Mouse (Mus musculus) embryonic facial prominence, embryonic 12.5 days (tissue): ENCODE measurements at regions not wholly inside any gene's neighbourhood (a gene's known extent, or its start where the extent isn't known, plus 50 kb on each side); places are given as distances from the start of the nearest gene placed in this dataset.

Experiments
- ATAC-seq: fragments of 200-750 bp; cut with Nextera tagmentation; 2 replicates; pipeline ENCODE4 v1.8.0; 2017; ENCODE audit not compliant: insufficient number of reproducible peaks, insufficient read depth, low FRiP score, low TSS enrichment
- H3K27ac ChIP-seq: fragments of 300-500 bp; sonication (generic); 2 replicates; pipeline ENCODE4 v1.5.1; 2016; ENCODE audit warnings: mild to moderate bottlenecking
- H3K27me3 ChIP-seq: fragments of 300-500 bp; sonication (generic); 2 replicates; pipeline ENCODE4 v1.6.1; 2016; ENCODE audit warnings: mild to moderate bottlenecking, moderate library complexity
- H3K36me3 ChIP-seq: fragments of 300-500 bp; sonication (generic); 2 replicates; pipeline ENCODE4 v1.6.1; 2016; ENCODE audit warnings: mild to moderate bottlenecking
- H3K4me1 ChIP-seq: fragments of 300-500 bp; sonication (generic); 2 replicates; pipeline ENCODE4 v1.6.1; 2016
- H3K4me2 ChIP-seq: fragments of 300-500 bp; sonication (generic); replicated peaks from 2 replicates; pipeline ENCODE4 v1.6.1; 2016; ENCODE audit warnings: mild to moderate bottlenecking, moderate library complexity
- H3K4me3 ChIP-seq: fragments of 300-500 bp; sonication (generic); 2 replicates; pipeline ENCODE4 v1.5.1; 2016; ENCODE audit warnings: mild to moderate bottlenecking
- H3K9ac ChIP-seq: fragments of 300-500 bp; sonication (generic); 2 replicates; pipeline ENCODE4 v1.6.1; 2016; ENCODE audit warnings: mild to moderate bottlenecking, moderate library complexity
- H3K9me3 ChIP-seq: fragments of 300-500 bp; sonication (generic); 2 replicates; pipeline ENCODE4 v1.6.1; 2016; ENCODE audit warnings: mild to moderate bottlenecking, moderate library complexity
- WGBS: fragments of 180-500 bp; shearing (Covaris S2); methylation state at CpG from one replicate; pipeline ENCODE4 v1.1.7; 2016; 5-methylcytosine and 5-hydroxymethylcytosine counted together

DNA sequence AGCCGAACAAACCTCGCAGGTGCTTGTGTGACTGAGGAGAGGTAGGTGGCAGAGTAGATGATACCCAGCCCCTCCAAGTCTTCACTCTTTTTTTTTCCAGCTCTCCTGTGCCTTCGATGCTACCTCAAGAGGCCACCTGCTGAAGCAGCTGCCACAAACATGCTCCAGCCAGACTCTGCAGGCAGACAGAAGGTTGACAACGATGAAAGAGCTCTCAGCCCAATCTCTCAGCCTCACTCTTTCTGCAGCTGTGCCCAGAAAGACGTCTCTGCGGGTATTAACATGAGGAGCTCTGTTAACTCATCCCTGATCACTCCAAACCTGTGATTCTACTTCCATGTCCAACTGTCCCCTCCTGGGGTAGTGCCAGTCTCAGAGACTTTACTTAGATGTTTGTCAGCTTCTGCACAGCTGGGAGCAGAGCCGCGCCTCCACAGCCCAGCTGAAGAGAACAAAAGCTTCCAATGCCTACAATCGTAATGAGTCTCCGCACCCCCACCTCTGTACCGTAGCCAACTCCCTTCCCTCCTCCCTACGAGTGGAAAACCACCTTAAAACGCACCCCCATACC, 2512.8 kb upstream of the 5930422O12Rik start:
- Histone ChIP-seq H3K4me2 (peak overlapping the region; percentile 53), H3K27me3 (no peaks in the 10 kb centered on the region), H3K9me3 (no peaks in the 10 kb centered on the region), H3K4me3 (peak overlapping the region; percentile 29), H3K27ac (peak overlapping the region; percentile 41; the same call in 1 of the 2 replicates), H3K9ac (peak overlapping the region; percentile 10; the same call in 1 of the 2 replicates), H3K4me1 (peaks cover 7% of the 10 kb centered on the region), H3K36me3 (no peaks in the 10 kb centered on the region)
- WGBS = 10% methylated on average over 13 of the region's 13 CpGs
- peak; percentile 69; the same call in 1 of the 2 replicates for ATAC-seq

DNA sequence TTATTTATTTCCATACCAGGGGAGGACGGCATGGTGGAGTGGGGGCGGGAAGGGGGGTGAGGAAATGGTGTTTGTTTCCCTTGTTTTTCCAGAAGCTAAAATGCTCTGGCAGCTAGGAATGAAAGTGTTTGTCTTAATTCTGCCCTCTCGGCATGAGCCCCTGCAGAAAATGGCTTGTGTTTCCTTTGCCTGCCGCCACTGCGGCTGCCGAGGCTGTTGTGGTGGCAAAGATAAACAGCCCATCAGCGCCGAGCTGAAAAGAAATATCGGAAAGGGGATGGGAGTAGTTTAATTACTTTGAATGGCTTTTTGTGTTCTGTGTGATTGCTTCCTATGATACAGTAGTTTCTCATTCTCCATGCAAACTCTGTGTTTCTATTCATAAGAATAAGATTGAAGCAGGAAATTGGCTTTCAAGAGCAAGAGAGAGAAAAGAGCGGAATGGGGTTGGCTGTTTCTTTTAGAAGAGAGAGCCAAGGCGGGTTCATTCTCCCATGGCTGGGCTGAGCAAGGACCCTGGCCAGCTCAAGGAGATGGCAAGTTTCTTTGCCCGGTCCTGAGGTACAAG, 2512.2 kb upstream of the 5930422O12Rik start:
- 6% methylated on average over 12 of the region's 12 CpGs for WGBS
- Histone ChIP-seq H3K36me3 (no peaks in the 10 kb centered on the region), H3K4me2 (peak overlapping the region; percentile 53), H3K9me3 (no peaks in the 10 kb centered on the region), H3K4me3 (peak overlapping the region; percentile 29), H3K27me3 (no peaks in the 10 kb centered on the region), H3K4me1 (peaks cover 7% of the 10 kb centered on the region), H3K27ac (peak overlapping the region; percentile 33; the same call in 1 of the 2 replicates), H3K9ac (peak overlapping the region; percentile 10; the same call in 1 of the 2 replicates)
- ATAC-seq = no peak

DNA sequence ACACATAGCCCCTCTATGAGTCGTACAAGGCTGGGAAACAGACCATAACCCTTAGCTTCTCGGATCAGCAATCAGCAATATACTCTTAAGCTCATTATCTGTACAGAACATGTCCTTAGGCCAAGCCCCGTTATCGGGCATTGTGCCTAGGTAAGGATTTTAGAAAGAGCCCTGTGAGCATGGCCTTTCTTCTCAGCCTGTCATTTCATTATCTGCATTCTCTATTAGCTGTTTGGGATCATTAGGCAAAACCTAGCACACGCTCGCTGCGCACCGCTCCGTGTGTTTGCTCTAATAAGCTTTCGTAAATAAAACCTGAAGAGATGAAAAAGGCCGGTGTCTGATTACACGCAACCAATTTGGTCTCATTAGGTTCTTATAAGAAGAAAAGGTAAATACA, 2507.1 kb upstream of the 5930422O12Rik start:
- Histone ChIP-seq H3K4me2 (no peak overlapping the region), H3K9me3 (no peaks in the 10 kb centered on the region), H3K9ac (no peak overlapping the region), H3K4me1 (no peaks in the 10 kb centered on the region; the same call in 1 of the 2 replicates), H3K27me3 (no peaks in the 10 kb centered on the region), H3K36me3 (no peaks in the 10 kb centered on the region), H3K4me3 (no peak overlapping the region), H3K27ac (no peak overlapping the region)
- 79% methylated on average over 12 of the region's 12 CpGs for WGBS
- ATAC-seq = no peak

DNA sequence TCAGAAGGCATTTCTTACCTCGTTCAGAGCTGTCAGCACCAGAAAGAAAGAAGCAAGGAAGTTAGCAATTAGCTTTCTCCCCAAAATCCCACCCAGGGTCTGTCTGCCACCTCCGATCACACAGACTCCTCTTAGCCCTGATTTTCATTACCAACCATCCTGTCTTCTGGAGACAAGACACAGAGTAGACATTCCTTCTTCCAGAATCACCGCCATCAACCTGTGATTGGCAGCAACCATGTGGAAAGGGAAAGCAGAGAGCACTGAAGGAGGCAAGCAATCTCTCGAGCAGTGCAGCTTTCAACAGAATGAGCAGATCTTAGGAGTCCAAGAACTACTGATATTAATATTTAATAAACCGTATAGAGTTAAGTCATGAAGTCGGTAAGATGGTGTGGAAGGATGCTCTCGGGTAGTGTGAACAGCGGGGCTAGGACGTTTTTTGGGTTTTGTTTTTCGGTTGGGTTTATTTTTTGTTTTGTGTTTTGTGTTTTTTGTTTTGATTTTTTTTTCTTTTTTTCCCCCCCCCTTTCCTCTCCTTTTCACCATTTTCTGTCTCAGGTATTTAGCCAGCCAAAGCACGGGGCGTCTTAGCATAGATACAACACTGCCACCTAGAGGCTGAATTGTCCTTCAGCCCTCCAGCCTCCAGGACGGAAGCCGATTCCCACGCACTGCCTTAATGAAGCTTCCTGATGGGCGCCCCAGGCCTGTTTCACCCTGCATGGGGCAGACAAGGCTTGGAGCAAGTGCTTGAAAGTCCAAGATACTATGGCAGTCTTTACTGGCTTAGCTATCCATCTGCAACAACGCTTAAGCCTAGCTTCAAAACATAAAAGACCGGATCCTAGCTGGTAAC, 2505.0 kb upstream of the 5930422O12Rik start:
- H3K36me3 ChIP-seq = no peaks in the 10 kb centered on the region
- peak overlapping the region; percentile 37 for H3K4me2 ChIP-seq
- H3K27ac ChIP-seq = 0 out of 2 replicates have a peak overlapping the region, but pooled peaks have one; percentile 23
- H3K9ac ChIP-seq = no peak overlapping the region
- H3K4me3 ChIP-seq = no peak overlapping the region
- 33% methylated on average over 18 of the region's 18 CpGs for WGBS
- H3K9me3 ChIP-seq = no peaks in the 10 kb centered on the region
- H3K4me1 ChIP-seq = no peaks in the 10 kb centered on the region
- peak; percentile 74; the same call in 1 of the 2 replicates for ATAC-seq
- no peaks in the 10 kb centered on the region for H3K27me3 ChIP-seq

DNA sequence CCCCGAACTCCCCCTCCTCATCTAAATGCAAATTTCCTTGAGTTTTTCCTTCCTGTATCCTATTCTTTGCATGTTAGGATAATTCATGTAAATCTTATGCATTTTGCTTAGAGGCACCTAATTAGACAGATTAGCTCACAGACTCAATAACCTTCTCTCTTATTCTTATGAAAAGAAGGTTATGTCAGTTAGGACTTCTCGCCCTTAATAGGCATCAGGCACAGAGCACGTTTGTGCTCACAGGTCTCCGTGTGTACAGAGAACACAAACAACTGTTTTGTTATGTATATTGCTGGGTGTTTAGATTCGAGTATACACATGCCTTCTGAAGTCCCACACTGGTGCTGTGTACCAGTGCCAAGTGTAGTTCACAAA, 2504.4 kb upstream of the 5930422O12Rik start:
- no peaks in the 10 kb centered on the region for H3K36me3 ChIP-seq
- H3K4me1 ChIP-seq = no peaks in the 10 kb centered on the region
- H3K4me2 ChIP-seq = peak overlapping the region; percentile 37
- H3K9me3 ChIP-seq = no peaks in the 10 kb centered on the region
- H3K27me3 ChIP-seq = no peaks in the 10 kb centered on the region
- no peak overlapping the region for H3K4me3 ChIP-seq
- no peak overlapping the region for H3K27ac ChIP-seq
- 30% methylated on average over 5 of the region's 5 CpGs for WGBS
- no peak overlapping the region for H3K9ac ChIP-seq
- 0 out of 2 replicates have a peak, but pooled peaks have one; percentile 35 for ATAC-seq

DNA sequence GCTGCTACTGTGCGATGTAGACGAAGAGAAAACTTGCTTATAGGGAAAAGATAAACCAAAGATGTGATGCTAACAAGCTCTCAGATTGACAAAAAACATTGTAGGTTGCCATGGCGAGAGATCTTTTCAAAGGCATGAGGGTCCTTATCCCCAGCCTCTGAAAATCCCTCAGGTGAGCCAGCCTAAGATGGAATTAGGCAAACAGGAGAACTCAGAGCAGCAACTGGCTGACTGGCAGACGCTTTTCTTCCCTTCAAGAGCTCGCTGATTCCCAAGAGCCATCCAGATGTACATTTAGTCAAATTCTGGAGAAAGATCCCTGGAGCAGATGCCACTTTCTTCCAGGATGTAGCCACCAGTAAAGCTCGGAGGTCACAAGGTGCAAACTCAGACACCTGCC, 2503.9 kb upstream of the 5930422O12Rik start:
- Histone ChIP-seq H3K36me3 (no peaks in the 10 kb centered on the region), H3K4me2 (no peak overlapping the region), H3K4me1 (no peaks in the 10 kb centered on the region), H3K4me3 (no peak overlapping the region), H3K27me3 (no peaks in the 10 kb centered on the region), H3K9me3 (no peaks in the 10 kb centered on the region), H3K27ac (no peak overlapping the region), H3K9ac (no peak overlapping the region)
- 62% methylated on average over 6 of the region's 6 CpGs for WGBS
- ATAC-seq = no peak

DNA sequence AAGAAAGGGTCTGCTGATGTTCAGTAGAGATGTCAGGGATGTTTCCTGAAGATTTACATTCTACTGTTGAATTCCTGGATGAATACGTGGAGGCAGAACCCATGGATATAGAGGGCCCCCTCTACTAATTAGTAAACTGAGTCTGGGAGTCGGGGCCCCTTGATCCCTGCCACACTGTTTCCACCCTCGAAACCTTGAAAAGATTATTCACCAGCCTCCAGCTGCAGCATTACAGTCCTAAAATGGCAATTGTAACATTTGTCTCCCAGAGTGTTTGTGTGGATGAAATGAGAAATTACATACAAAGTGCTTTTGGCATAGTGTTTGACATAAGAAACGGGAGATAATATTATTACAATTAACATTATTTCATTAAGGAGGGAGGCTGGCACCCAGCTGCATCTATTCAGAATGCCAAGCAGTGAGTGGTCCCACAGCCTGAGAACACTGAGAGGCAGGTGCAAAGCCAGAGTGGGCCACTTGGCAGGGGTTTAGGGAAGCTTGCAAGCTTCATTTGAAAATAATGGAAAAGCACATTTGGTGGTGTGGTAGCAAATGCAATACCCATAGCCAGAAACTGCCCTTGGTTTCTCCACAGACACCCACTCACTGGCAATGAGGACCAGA, 2490.9 kb upstream of the 5930422O12Rik start:
- no peak overlapping the region for H3K27ac ChIP-seq
- H3K9me3 ChIP-seq = no peaks in the 10 kb centered on the region
- no peak overlapping the region for H3K4me2 ChIP-seq
- 0 out of 2 replicates have a peak, but pooled peaks cover 3% of the 10 kb centered on the region for H3K4me1 ChIP-seq
- no peak overlapping the region for H3K9ac ChIP-seq
- H3K27me3 ChIP-seq = no peaks in the 10 kb centered on the region
- ATAC-seq = no peak
- H3K4me3 ChIP-seq = no peak overlapping the region
- H3K36me3 ChIP-seq = no peaks in the 10 kb centered on the region
- 82% methylated on average over 4 of the region's 4 CpGs for WGBS

DNA sequence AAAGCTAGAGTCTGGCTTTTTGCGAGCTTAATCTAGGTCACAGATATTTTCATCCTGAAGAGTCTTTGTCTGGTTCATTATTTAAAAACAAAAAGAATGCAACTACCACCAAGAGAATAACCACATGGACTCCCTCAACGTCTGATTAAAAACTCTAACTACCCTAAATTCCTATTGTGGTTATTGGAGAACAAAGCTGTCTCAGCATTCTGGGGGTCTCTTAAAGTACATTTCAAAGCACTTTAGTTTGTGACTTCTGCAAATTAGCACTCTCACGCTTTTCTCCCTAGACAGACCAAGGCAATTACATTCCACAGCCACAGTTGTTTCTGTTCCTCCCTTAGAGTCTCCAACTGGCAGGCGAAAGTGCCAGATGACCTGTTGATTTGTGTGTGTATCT, 2487.6 kb upstream of the 5930422O12Rik start:
- H3K9me3 ChIP-seq = no peaks in the 10 kb centered on the region
- no peak overlapping the region for H3K4me3 ChIP-seq
- 0 out of 2 replicates have a peak, but pooled peaks cover 3% of the 10 kb centered on the region for H3K4me1 ChIP-seq
- H3K9ac ChIP-seq = no peak overlapping the region
- no peak for ATAC-seq
- 49% methylated on average over 4 of the region's 4 CpGs for WGBS
- no peaks in the 10 kb centered on the region for H3K36me3 ChIP-seq
- H3K27me3 ChIP-seq = no peaks in the 10 kb centered on the region
- H3K4me2 ChIP-seq = no peak overlapping the region
- H3K27ac ChIP-seq = peak overlapping the region; percentile 41; the same call in 1 of the 2 replicates

DNA sequence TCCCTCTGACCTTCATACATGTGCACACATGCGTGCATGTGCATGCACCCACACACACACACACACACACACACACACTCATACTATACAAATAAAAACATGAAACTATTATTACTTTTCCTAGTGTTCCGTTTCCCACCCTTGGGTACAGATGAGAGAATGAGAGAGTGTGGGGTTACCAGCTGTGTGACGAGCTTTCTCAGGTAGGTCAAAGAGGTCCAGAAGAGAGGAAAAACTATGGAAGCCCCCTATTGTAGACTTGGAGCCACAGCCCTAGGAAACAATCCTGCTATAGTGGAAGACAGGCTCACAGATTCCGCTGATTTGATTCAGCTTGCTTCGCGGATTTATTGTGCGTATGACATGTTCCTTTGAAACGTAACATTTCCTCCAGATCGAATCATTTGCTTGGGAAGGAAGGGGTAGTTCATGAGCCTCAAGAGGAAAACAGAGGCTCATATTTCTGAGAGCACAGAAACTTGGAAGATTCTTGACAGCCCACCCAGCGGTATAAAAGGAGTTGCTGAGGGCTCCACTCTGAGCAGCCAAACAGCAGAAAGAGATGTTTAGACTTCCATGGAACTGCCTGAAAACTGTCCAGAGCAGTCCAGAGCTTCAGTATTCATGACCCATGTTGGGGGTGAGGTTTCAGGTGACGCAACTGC, 2486.9 kb upstream of the 5930422O12Rik start:
- ATAC-seq = no peak
- peak overlapping the region; percentile 41; the same call in 1 of the 2 replicates for H3K27ac ChIP-seq
- 60% methylated on average over 11 of the region's 11 CpGs for WGBS
- H3K4me2 ChIP-seq = no peak overlapping the region
- H3K4me1 ChIP-seq = 0 out of 2 replicates have a peak, but pooled peaks cover 3% of the 10 kb centered on the region
- no peak overlapping the region for H3K4me3 ChIP-seq
- H3K9ac ChIP-seq = no peak overlapping the region
- H3K9me3 ChIP-seq = no peaks in the 10 kb centered on the region
- no peaks in the 10 kb centered on the region for H3K27me3 ChIP-seq
- no peaks in the 10 kb centered on the region for H3K36me3 ChIP-seq

DNA sequence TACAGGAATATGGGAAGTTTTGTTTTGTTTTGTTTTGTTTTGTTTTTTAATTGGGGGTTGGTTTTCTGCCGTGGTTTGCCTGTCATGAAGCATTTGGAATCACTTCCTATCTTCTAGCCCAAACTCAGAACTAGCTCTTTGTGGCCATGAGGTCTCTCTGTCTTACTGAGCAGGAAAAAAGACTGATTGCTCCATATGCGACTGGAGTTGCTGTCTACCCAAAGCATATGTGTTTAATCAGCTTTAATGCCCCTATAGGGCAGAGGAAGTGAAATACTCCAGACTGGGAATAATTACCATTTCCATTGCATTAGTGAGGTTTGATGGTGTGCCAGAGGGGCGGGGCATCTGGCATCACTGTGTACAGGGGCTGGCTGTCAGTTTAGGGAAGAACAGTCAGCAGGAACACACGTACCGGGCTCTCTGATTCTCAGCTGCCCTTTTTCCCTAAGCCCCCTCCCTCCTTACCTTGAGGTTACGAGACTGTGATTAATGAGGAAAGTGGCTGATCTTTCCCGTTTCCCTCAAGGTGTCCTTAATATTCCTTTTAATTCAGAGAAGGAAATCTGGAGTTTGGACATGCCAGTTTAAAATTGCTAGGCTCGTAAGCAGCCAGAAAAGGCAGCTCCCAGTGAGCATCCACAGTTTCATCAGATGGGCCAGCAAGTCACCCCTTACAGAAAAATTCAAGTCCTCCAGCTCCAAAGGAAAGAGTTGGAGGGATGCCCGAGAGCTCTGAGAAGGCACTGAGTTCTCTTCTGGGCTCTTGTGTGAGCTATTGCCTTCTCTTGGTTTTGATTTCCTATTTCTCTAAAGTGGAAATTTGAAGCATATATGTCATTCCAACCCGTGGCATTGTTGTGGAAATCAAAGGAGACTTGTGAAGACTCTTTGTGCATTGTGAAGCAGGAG, 2482.1 kb upstream of the 5930422O12Rik start:
- Histone ChIP-seq H3K36me3 (no peaks in the 10 kb centered on the region), H3K9me3 (no peaks in the 10 kb centered on the region), H3K9ac (no peak overlapping the region), H3K27me3 (no peaks in the 10 kb centered on the region), H3K4me1 (0 out of 2 replicates have a peak, but pooled peaks cover 2% of the 10 kb centered on the region), H3K27ac (peak overlapping the region; percentile 20; the same call in 1 of the 2 replicates), H3K4me3 (no peak overlapping the region), H3K4me2 (no peak overlapping the region)
- 38% methylated on average over 10 of the region's 10 CpGs for WGBS
- ATAC-seq = peak; percentile 81; the same call in 1 of the 2 replicates
